Mouse (Mus musculus): Measurements from ENCODE around the gene Stxbp3. TPM values are rescaled to one million over a fixed set of nuclear protein-coding genes. Genes with fewer than 3 reads are reported as not detected.
"Not testable (repeated sequence)": the region's sequence is repeated elsewhere in the genome, so short reads cannot be mapped to it uniquely, and the experiment has no call there.

The Stxbp3 gene
- total and polyA plus RNA-seq, 2 experiments from 2014 or later, result 7.6 to 13.4 TPM

DNA sequence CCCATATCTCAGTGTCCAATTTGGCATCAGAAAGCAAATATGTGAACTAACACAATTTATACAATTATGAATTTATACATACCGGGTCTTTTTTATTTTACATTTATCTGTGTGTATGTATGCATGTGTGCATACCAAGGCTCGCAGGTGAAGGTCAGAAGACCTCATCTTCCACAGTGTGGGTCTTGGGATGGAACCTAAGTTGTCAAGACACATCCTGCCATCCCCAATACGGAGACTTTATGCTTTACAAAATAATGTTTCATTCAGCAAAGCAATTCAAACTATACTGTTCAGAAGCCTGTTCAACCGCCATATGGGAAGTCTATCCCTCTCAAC lies 359 bp upstream of the Stxbp3 start:
- Histone ChIP-seq H3K4me3 (ENCODE audit: low read length) (peak overlapping the region; percentile 71), H3K9me3 (ENCODE audit: low read length) (no peaks in the 10 kb centered on the region), H3K27me3 (ENCODE audit: insufficient read depth, low read length) (no peaks in the 10 kb centered on the region), H3K27ac (no peak overlapping the region), H3K4me2 (ENCODE audit: low read depth, low read length) (no peak overlapping the region), H3K4me1 (ENCODE audit: insufficient read depth, low read length) (0 out of 2 replicates have a peak, but pooled peaks cover 7% of the 10 kb centered on the region), H3K9ac (replicated peaks; ENCODE audit: low read length) (no peak overlapping the region), H3K36me3 (ENCODE audit: insufficient read depth, low read length) (no peaks in the 10 kb centered on the region)
- ATAC-seq, result no peak; the same call in 1 of the 2 replicates
- DNase-seq (ENCODE audit: low spot score), result no peak
- 62% methylated on average over 4 of the region's 4 CpGs for WGBS
- no peak for TF ChIP-seq CTCF (IDR thresholded peaks at IDR 0.05; ENCODE audit: low read depth)

DNA sequence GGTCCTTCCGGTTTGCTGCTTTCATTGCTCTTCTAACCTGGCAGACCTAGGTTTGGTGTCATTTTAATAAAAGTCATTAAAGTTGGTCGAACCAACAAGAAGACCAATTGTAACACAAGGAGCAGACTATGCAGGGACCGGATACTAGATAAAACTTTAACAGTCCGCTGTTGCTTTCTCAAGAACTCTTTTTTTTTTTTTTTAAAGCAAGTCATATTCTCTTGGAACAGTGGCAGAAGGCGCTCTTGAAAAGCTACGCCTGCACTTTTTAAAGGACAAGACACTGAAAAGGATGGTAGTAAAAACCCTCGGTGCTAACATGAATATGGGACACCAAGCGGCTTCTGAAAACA lies 703 bp downstream of the Stxbp3 start:
- Histone ChIP-seq H3K4me2 (ENCODE audit: low read depth, low read length) (peak overlapping the region; percentile 59), H3K27ac (peak overlapping the region; percentile 82), H3K4me3 (ENCODE audit: low read length) (peak overlapping the region; percentile 71), H3K9me3 (ENCODE audit: low read length) (no peaks in the 10 kb centered on the region), H3K4me1 (ENCODE audit: insufficient read depth, low read length) (0 out of 2 replicates have a peak, but pooled peaks cover 7% of the 10 kb centered on the region), H3K36me3 (ENCODE audit: insufficient read depth, low read length) (no peaks in the 10 kb centered on the region), H3K27me3 (ENCODE audit: insufficient read depth, low read length) (no peaks in the 10 kb centered on the region), H3K9ac (replicated peaks; ENCODE audit: low read length) (peak overlapping the region; percentile 59)
- DNase-seq (ENCODE audit: low spot score) (no peak), ATAC-seq (no peak)
- no peak for TF ChIP-seq CTCF (IDR thresholded peaks at IDR 0.05; ENCODE audit: low read depth)
- 7% methylated on average over 8 of the region's 8 CpGs for WGBS

DNA sequence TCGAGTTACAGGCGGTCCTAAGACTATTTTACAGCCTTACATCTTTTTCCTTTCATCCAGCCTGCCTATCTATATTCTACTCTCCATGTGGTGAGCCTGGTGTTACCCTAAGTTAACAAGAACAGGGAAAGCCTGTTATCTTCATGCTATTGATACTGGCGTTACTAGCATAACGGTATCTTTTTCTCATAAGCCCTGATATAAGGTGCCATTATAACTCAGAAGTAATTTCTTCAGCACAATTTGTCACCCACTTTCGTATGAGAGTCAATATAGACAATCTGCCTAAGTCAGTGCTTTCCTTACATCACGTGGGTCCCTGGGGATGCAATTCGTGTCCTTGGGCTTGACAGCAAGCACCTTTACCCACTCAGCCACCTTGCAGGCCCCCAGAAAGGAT lies 1.3 kb downstream of the Stxbp3 start:
- ATAC-seq (no peak), DNase-seq (ENCODE audit: low spot score) (no peak)
- H3K9ac ChIP-seq (replicated peaks; ENCODE audit: low read length), result no peak overlapping the region
- no peak overlapping the region for H3K4me3 ChIP-seq (ENCODE audit: low read length)
- H3K4me1 ChIP-seq (ENCODE audit: insufficient read depth, low read length), result 0 out of 2 replicates have a peak, but pooled peaks cover 7% of the 10 kb centered on the region
- H3K27ac ChIP-seq, result no peak overlapping the region
- H3K27me3 ChIP-seq (ENCODE audit: insufficient read depth, low read length), result no peaks in the 10 kb centered on the region
- peak overlapping the region; percentile 59 for H3K4me2 ChIP-seq (ENCODE audit: low read depth, low read length)
- TF ChIP-seq CTCF (IDR thresholded peaks at IDR 0.05; ENCODE audit: low read depth), result no peak
- WGBS, result 77% methylated on average over 7 of the region's 7 CpGs
- H3K9me3 ChIP-seq (ENCODE audit: low read length), result no peaks in the 10 kb centered on the region
- no peaks in the 10 kb centered on the region for H3K36me3 ChIP-seq (ENCODE audit: insufficient read depth, low read length)

DNA sequence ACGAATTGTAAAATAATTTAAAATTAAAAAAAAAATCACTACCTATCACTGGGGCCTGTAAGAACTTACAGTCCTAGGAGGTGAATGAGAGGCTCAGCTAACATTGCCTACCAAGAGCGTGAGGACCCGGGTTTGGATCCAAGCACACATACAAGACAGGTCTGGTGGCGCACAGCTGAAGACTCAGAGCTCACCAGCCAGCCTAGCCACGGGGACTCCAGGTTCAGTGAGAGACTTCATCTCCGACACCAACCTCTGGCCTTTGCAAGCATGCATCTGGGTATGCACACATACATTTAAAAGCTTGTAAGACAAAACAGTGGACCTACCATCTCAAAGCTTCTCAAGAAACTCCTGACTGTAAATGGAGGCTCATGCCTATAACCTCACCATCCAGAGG lies 3.4 kb downstream of the Stxbp3 start:
- H3K4me3 ChIP-seq (ENCODE audit: low read length), result no peak overlapping the region
- WGBS, result 95% methylated on average over 6 of the region's 6 CpGs
- H3K4me2 ChIP-seq (ENCODE audit: low read depth, low read length), result no peak overlapping the region
- ATAC-seq (no peak), DNase-seq (ENCODE audit: low spot score) (no peak)
- TF ChIP-seq CTCF (IDR thresholded peaks at IDR 0.05; ENCODE audit: low read depth), result no peak
- H3K9ac ChIP-seq (replicated peaks; ENCODE audit: low read length), result no peak overlapping the region
- no peak overlapping the region for H3K27ac ChIP-seq
- H3K4me1 ChIP-seq (ENCODE audit: insufficient read depth, low read length), result 0 out of 2 replicates have a peak, but pooled peaks cover 7% of the 10 kb centered on the region
- H3K36me3 ChIP-seq (ENCODE audit: insufficient read depth, low read length), result no peaks in the 10 kb centered on the region
- no peaks in the 10 kb centered on the region for H3K9me3 ChIP-seq (ENCODE audit: low read length)
- no peaks in the 10 kb centered on the region for H3K27me3 ChIP-seq (ENCODE audit: insufficient read depth, low read length)

DNA sequence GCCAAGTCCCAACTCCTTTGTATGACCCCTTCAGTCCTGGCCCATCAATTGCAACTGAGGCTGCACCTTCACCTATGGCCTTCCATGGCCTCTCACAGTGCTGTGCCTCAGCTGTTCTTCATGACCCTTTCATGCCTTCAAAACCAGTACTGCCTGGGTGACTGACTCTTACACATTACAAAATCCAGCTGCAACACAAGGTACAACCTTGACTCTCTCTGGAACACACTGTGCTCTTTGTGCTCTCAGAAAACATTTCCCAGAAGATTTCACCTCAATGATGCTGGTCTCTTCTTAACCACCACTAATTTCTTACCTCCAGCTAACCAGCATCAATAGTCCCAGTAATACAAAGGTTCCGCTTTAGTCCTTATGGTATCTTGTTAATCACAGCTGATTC lies 6.6 kb downstream of the Stxbp3 start:
- WGBS, result 100% methylated on average over 1 of the region's 1 CpGs
- H3K9me3 ChIP-seq (ENCODE audit: low read length); DNase-seq (ENCODE audit: low spot score); H3K4me3 ChIP-seq (ENCODE audit: low read length); H3K27me3 ChIP-seq (ENCODE audit: insufficient read depth, low read length); H3K27ac ChIP-seq; H3K4me1 ChIP-seq (ENCODE audit: insufficient read depth, low read length); H3K4me2 ChIP-seq (ENCODE audit: low read depth, low read length); ATAC-seq; H3K36me3 ChIP-seq (ENCODE audit: insufficient read depth, low read length); H3K9ac ChIP-seq (replicated peaks; ENCODE audit: low read length): not testable (repeated sequence)

DNA sequence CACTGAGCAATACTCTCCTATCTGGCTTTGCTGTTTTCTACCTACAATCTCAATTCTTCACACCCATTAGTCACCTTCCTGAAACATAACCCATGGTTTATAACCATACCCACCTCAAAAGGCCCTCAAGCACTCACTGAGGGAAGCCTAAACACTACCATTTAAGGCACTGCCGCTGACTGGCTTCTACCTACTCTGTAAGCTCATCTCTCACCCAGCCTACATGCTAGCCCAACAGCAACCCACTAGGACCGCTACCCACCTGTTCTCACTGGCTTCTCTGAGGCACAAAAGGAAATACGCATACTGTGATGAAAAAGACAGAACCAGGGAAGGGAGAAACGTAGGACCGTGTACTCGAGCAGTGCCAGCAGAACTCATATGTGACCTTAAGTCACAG lies 8.6 kb downstream of the Stxbp3 start:
- 96% methylated on average over 6 of the region's 6 CpGs for WGBS
- TF ChIP-seq CTCF (IDR thresholded peaks at IDR 0.05; ENCODE audit: low read depth), result no peak
- ATAC-seq, result no peak

DNA sequence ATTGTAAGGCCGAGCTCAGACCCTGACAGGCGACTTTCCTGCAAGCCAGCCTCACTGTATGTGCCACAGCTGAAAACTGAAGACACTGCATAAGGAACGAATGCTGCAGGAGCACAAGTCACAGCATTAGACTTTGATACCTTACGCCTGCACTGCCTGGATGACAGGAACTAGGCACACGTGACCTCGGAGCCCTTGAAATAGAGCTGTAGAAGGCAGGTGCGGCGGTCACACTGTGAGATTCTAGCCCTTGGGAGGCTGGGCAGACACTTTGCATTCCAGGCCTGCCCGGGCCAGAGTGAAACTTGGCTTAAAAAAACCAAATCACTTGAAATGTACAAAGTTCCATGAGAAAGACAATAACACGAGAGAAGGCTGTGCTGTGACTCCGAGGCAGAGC lies 9.8 kb downstream of the Stxbp3 start:
- H3K4me2 ChIP-seq (ENCODE audit: low read depth, low read length), result no peak overlapping the region
- no peaks in the 10 kb centered on the region for H3K27me3 ChIP-seq (ENCODE audit: insufficient read depth, low read length)
- no peak overlapping the region for H3K4me3 ChIP-seq (ENCODE audit: low read length)
- peaks cover 3% of the 10 kb centered on the region; the same call in 1 of the 2 replicates for H3K36me3 ChIP-seq (ENCODE audit: insufficient read depth, low read length)
- DNase-seq (ENCODE audit: low spot score), result no peak
- H3K27ac ChIP-seq, result no peak overlapping the region
- no peaks in the 10 kb centered on the region for H3K4me1 ChIP-seq (ENCODE audit: insufficient read depth, low read length)
- no peak overlapping the region for H3K9ac ChIP-seq (replicated peaks; ENCODE audit: low read length)
- TF ChIP-seq CTCF (IDR thresholded peaks at IDR 0.05; ENCODE audit: low read depth), result no peak
- ATAC-seq, result no peak
- WGBS, result 81% methylated on average over 11 of the region's 11 CpGs
- no peaks in the 10 kb centered on the region for H3K9me3 ChIP-seq (ENCODE audit: low read length)

More for the DNA sequence above, 8.6 kb downstream of the Stxbp3 start:
- Histone ChIP-seq H3K9me3 (ENCODE audit: low read length) (no peaks in the 10 kb centered on the region), H3K4me1 (ENCODE audit: insufficient read depth, low read length) (no peaks in the 10 kb centered on the region), H3K27ac (no peak overlapping the region), H3K9ac (replicated peaks; ENCODE audit: low read length) (no peak overlapping the region), H3K4me2 (ENCODE audit: low read depth, low read length) (no peak overlapping the region), H3K36me3 (ENCODE audit: insufficient read depth, low read length) (peaks cover 3% of the 10 kb centered on the region; the same call in 1 of the 2 replicates), H3K4me3 (ENCODE audit: low read length) (no peak overlapping the region), H3K27me3 (ENCODE audit: insufficient read depth, low read length) (no peaks in the 10 kb centered on the region)
- DNase-seq (ENCODE audit: low spot score), result no peak

All from hindbrain, postnatal 0 days (tissue).